Mouse (Mus musculus) intestine, postnatal 0 days (tissue): ENCODE data around the gene Rftn1. TPM values are rescaled to one million over a fixed set of nuclear protein-coding genes. Genes with fewer than 3 reads are reported as not detected.

Source experiments
- ATAC-seq: fragments of 200-750 bp; cut with Nextera tagmentation; 2 replicates; pipeline ENCODE4 v1.8.0; 2017; ENCODE audit warnings: mild to moderate bottlenecking, moderate TSS enrichment, moderate library complexity
- H3K27ac ChIP-seq: fragments of 300-500 bp; sonication (generic); 2 replicates; pipeline ENCODE4 v1.5.1; 2014; ENCODE audit warnings: mild to moderate bottlenecking, low read depth, low read length, moderate library complexity
- H3K27me3 ChIP-seq: fragments of 300-500 bp; sonication (generic); replicated peaks from 2 replicates; pipeline ENCODE4 v1.6.1; 2014; ENCODE audit warnings: low read length, mixed read lengths; ENCODE audit not compliant: control insufficient read depth, insufficient read depth
- H3K36me3 ChIP-seq: fragments of 300-500 bp; sonication (generic); 2 replicates; pipeline ENCODE4 v1.6.1; 2014; ENCODE audit warnings: mild to moderate bottlenecking, moderate library complexity; ENCODE audit not compliant: control insufficient read depth, insufficient read depth
- H3K4me1 ChIP-seq: fragments of 300-500 bp; sonication (generic); replicated peaks from 2 replicates; pipeline ENCODE4 v1.6.1; 2014; ENCODE audit warnings: antibody characterized with exemption, low read length, mixed read lengths; ENCODE audit not compliant: control insufficient read depth, insufficient read depth
- H3K4me2 ChIP-seq: fragments of 300-500 bp; sonication (generic); replicated peaks from 2 replicates; pipeline ENCODE4 v1.6.1; 2014; ENCODE audit warnings: low read depth, mild to moderate bottlenecking, moderate library complexity
- H3K4me3 ChIP-seq: fragments of 300-500 bp; sonication (generic); 2 replicates; pipeline ENCODE4 v1.5.1; 2014; ENCODE audit warnings: low read depth, low read length
- H3K9ac ChIP-seq: fragments of 300-500 bp; sonication (generic); 2 replicates; pipeline ENCODE4 v1.6.1; 2014; ENCODE audit warnings: mild to moderate bottlenecking, low read depth, low read length
- H3K9me3 ChIP-seq: fragments of 300-500 bp; sonication (generic); 2 replicates; pipeline ENCODE4 v1.6.1; 2016; ENCODE audit warnings: mixed run types; ENCODE audit not compliant: control insufficient read depth
- CTCF ChIP-seq: sonication (generic); IDR thresholded peaks from 2 replicates; pipeline ENCODE4 v1.5.1; 2016; ENCODE audit warnings: low read depth, mild to moderate bottlenecking, control low read depth, antibody characterized with exemption, moderate library complexity
- WGBS: fragments of 180-500 bp; shearing (Covaris S2); extraction: QIAGEN DNeasy Blood & Tissue Kit; methylation state at CpG from one replicate; pipeline ENCODE4 v1.1.7; 2014; 5-methylcytosine and 5-hydroxymethylcytosine counted together
- polyA plus RNA-seq: library from polyadenylated mRNA; unstranded; fragments of >200 nt; fragmentation: Nextera tagmentation; extraction: Ambion mirVana; gene quantifications from 2 replicates; pipeline ENCODE4 v1.2.1, GENCODE M21; 2015

Rftn1 gene
- polyA plus RNA-seq, 1 experiment from 2014 or later = 7.1 TPM

DNA sequence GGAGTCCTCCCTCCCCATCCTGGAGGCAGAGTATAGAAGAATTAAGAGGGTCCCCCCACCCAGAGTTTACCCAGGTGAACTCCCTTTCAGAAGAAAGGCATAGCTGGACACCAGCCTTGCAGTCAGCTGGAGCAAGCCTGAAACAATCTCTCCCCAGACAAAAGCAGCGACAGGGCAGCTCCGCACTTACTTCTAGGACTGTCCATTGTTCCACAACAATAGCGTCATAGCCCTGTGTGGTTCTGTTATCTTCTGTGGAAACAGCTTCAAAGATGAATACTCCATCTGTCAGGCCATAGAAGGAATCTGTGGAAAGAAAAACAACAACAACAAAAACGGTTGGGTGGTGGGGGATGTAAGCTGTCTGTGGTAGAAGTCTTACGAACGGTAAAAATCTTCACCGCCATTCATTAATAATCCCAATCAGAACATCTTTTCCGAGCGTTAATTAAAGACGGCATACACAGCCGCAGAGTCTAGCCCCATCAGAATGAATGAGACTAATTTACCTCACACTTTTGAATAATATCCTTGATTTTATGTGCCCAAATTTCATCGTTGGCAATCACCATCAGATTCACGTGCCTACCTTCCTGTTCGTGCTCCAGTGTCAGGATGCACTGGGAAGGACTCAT lies 153.6 kb downstream of the Rftn1 start:
- no peak overlapping the region for H3K4me3 ChIP-seq
- H3K36me3 ChIP-seq = no peaks in the 10 kb centered on the region
- H3K4me2 ChIP-seq = no peak overlapping the region
- no peak for ATAC-seq
- WGBS = 89% methylated on average over 14 of the region's 14 CpGs
- no peaks in the 10 kb centered on the region for H3K9me3 ChIP-seq
- H3K9ac ChIP-seq = no peak overlapping the region
- H3K4me1 ChIP-seq = no peaks in the 10 kb centered on the region
- H3K27ac ChIP-seq = no peak overlapping the region
- no peaks in the 10 kb centered on the region for H3K27me3 ChIP-seq
- TF ChIP-seq CTCF = no peak

DNA sequence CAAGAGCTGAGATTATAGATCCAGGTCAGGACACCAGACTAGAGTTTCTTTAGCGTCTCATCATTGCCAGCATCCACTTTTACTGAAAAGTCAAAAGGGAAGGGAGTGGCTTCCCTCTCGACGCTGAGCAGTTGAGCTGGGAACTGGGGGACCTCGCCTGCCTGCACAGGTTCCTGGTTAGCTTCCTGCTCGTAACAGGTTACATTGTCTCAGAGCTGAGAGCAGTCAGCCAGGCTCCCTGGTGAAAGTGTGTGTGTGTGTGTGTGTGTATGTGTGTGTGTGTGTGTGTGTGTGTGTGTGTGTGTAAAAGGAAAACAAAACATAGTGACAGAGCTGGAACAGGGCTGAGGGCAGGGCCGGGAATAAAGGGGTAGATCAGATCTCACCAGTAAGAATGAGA lies 156.8 kb downstream of the Rftn1 start:
- Histone ChIP-seq H3K9me3 (no peaks in the 10 kb centered on the region), H3K27ac (no peak overlapping the region), H3K4me1 (no peaks in the 10 kb centered on the region), H3K4me2 (no peak overlapping the region), H3K36me3 (no peaks in the 10 kb centered on the region), H3K4me3 (no peak overlapping the region), H3K9ac (no peak overlapping the region), H3K27me3 (no peaks in the 10 kb centered on the region)
- no peak for ATAC-seq
- TF ChIP-seq CTCF = no peak
- 49% methylated on average over 6 of the region's 6 CpGs for WGBS

DNA sequence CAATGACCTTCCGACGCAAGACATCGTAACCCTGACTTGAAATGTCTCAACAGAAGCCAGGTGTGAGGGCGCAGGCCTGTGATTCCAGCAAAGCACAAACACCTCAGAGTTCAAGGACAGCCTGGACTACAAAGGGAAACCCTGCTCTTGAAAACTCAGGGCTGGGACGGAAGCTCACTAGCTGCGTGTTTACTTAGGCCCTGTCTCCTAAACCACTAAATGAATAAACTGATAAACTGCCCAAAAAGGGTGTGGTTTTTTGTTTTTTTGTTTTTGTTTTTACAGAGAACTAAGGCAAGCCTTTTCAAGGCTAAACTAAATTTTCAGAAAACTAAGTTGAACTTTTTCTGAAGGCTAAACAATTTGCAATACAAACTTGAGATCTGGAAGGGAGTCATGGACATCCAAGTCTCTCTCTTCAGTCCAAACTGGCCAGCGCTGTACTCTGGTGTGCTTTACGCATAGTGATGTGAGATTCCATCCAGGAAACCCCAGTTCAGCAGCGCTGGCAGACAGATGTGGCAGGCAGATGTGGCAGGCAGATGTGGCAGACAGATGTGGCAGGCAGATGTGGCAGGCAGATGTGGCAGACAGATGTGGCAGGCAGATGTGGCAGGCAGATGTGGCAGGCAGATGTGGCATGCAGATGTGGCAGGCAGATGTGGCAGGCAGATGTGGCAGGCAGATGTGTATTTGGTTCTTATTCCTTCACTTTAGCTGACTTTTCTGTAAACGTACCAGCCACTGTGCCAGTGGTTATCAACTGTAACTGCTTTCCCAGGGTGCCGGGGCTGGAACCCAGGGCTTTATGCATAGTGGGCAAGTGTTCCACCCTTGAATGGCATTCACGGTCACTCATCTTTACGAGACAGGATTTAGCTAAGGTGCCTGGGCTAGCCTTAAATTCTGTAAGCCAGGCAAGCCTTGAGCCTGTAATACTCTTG lies 158.7 kb downstream of the Rftn1 start:
- no peak for ATAC-seq
- no peaks in the 10 kb centered on the region for H3K27me3 ChIP-seq
- no peaks in the 10 kb centered on the region for H3K9me3 ChIP-seq
- 73% methylated on average over 13 of the region's 13 CpGs for WGBS
- no peak for TF ChIP-seq CTCF
- H3K27ac ChIP-seq = no peak overlapping the region
- no peak overlapping the region for H3K4me3 ChIP-seq
- no peaks in the 10 kb centered on the region for H3K4me1 ChIP-seq
- no peak overlapping the region for H3K9ac ChIP-seq
- no peak overlapping the region for H3K4me2 ChIP-seq
- H3K36me3 ChIP-seq = no peaks in the 10 kb centered on the region

DNA sequence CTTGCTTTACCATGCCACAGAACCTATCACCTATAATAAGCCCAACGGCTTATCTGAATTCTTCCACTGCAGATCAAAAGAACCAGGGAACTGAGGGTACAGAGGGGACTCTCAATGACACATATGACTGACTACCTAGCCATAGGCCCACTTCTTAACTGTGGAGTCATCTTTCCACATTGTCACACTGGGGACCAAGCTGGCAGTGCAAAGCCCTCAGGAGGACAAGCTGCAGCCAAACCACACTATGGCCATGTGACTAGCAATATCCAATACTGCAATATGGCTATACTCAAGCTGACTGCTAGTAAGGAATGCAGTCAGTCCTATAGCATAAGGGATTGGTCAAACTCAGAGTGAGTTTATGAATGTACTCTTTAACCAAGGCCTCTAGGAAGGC lies 164.8 kb downstream of the Rftn1 start:
- no peaks in the 10 kb centered on the region for H3K27me3 ChIP-seq
- no peaks in the 10 kb centered on the region for H3K36me3 ChIP-seq
- 79% methylated on average over 1 of the region's 1 CpGs for WGBS
- no peak for ATAC-seq
- H3K27ac ChIP-seq = no peak overlapping the region
- TF ChIP-seq CTCF = no peak
- H3K4me2 ChIP-seq = no peak overlapping the region
- no peak overlapping the region for H3K9ac ChIP-seq
- no peaks in the 10 kb centered on the region for H3K9me3 ChIP-seq
- H3K4me1 ChIP-seq = no peaks in the 10 kb centered on the region
- no peak overlapping the region for H3K4me3 ChIP-seq

DNA sequence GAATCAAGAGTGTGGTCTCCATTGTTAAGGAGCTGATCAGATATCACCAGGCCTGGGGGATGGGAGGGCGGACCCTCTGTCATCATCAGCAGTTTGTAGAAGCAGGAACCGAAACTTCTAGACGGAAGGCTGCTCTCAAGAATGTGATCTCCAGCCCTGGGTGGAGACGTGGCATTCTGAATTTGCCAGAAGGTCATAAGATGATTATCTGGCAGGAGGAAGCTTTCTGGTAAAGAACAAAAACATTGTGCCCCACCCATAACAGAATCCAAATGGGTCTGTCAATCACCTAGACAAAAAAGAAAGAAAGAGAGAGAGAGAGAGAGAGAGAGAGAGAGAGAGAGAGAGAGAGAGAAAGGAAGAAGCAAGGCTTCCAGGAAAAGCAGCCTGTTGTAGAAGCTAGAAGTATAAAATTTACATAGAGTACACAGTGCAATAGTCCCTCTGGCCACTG lies 165.3 kb downstream of the Rftn1 start:
- H3K9ac ChIP-seq = no peak overlapping the region
- H3K36me3 ChIP-seq = no peaks in the 10 kb centered on the region
- H3K27ac ChIP-seq = no peak overlapping the region
- H3K4me1 ChIP-seq = no peaks in the 10 kb centered on the region
- TF ChIP-seq CTCF = no peak
- ATAC-seq = no peak
- H3K27me3 ChIP-seq = no peaks in the 10 kb centered on the region
- H3K4me3 ChIP-seq = no peak overlapping the region
- H3K4me2 ChIP-seq = no peak overlapping the region
- WGBS = 51% methylated on average over 4 of the region's 4 CpGs
- H3K9me3 ChIP-seq = no peaks in the 10 kb centered on the region

DNA sequence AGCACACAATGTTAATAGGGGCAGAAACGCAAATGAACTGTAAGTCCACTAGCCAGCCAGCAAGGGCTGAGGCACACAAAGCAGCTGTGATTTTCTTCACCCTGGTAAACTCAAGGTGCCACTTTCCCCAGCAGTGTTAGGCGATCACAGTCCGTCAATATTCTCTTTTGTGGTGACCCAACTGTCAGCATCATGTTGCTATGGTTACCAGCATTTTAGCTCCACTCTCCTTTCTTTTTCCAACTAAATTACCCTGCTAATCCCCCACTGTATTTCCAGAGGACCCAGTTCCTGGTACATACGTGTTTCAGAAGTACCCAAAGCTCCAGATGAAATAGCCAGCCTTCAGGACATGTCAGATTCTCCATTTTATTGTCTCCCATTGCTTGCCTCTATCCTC lies 169.1 kb downstream of the Rftn1 start:
- Histone ChIP-seq H3K36me3 (no peaks in the 10 kb centered on the region), H3K4me1 (no peaks in the 10 kb centered on the region), H3K27ac (no peak overlapping the region), H3K4me3 (no peak overlapping the region), H3K4me2 (no peak overlapping the region), H3K9ac (no peak overlapping the region), H3K9me3 (no peaks in the 10 kb centered on the region), H3K27me3 (no peaks in the 10 kb centered on the region)
- no peak for TF ChIP-seq CTCF
- no peak for ATAC-seq
- 51% methylated on average over 4 of the region's 4 CpGs for WGBS
